Mouse (Mus musculus): ENCODE measurements at regions not wholly inside any gene's neighbourhood (a gene's known extent, or its start where the extent isn't known, plus 50 kb on each side); places are given as distances from the start of the nearest gene placed in this dataset.

DNA sequence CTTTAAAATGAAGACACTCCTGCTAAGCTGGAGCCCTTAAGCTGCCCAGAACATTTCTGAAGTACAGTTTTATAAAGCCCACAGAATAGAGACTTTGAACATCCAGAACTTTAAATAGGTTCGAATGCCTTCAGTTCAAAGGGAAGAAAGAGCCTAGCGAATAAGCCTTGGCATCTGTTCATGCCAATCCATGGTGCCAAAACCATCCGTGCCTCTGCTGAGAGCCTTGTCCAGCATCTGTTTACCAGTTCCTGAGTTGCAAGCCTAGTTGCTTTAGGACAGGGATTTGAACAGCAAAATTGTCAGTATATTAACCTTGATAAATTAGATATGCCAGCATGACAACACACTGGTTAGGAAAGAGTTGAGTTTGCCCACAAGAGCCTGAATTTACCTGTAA is 107.6 kb downstream of the Nkx6-1 start:
- TF ChIP-seq POLR2A (IDR thresholded peaks at IDR 0.05; ENCODE audit: low read depth, low read length) (no peak), CTCF (IDR thresholded peaks at IDR 0.05; ENCODE audit: extremely low read depth, insufficient read depth, insufficient read length, insufficient replicate concordance) (no peak)
- no peaks in the 10 kb centered on the region for H3K36me3 ChIP-seq (ENCODE audit: control insufficient read depth, insufficient read depth, low read length)
- WGBS, result 79% methylated on average over 3 of the region's 3 CpGs

DNA sequence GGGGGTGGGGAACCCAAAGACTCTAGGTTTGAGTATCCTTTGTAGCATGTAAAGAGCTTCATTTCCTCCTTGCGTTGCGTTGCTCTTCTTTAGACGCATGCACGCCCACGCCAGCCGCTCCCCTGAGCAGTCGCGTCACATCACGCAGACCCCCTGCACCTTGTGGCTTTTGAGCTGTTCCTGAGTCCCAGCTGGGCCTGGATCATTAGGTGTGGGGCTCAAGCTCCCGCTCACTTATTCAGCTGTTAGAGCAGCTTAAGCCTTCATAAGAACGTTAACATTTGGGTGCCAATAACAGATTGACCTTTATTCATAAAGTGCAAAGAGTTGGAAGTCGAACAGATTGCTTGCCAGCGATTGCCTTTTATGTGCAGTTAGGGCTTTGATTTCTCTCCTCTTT is 121.5 kb downstream of the Nkx6-1 start:
- TF ChIP-seq POLR2A (IDR thresholded peaks at IDR 0.05; ENCODE audit: low read depth, low read length), result no peak
- no peak for TF ChIP-seq CTCF (IDR thresholded peaks at IDR 0.05; ENCODE audit: extremely low read depth, insufficient read depth, insufficient read length, insufficient replicate concordance)
- H3K4me1 ChIP-seq (ENCODE audit: control insufficient read depth, insufficient read depth, insufficient read length), result no peaks in the 10 kb centered on the region
- WGBS, result 80% methylated on average over 13 of the region's 13 CpGs
- no peak overlapping the region for H3K27ac ChIP-seq (ENCODE audit: insufficient read depth, low read length)
- H3K36me3 ChIP-seq (ENCODE audit: control insufficient read depth, insufficient read depth, low read length), result no peaks in the 10 kb centered on the region
- H3K27me3 ChIP-seq (ENCODE audit: control insufficient read depth, insufficient read depth, low read length), result no peaks in the 10 kb centered on the region
- no peak for DNase-seq (ENCODE audit: low read depth in 1 of 2, low spot score in 2 of 2)
- H3K4me3 ChIP-seq (ENCODE audit: extremely low read depth, insufficient read depth, insufficient read length), result no peak overlapping the region

More for the DNA sequence above, 107.6 kb downstream of the Nkx6-1 start:
- H3K27me3 ChIP-seq (ENCODE audit: control insufficient read depth, insufficient read depth, low read length), result no peaks in the 10 kb centered on the region
- H3K4me1 ChIP-seq (ENCODE audit: control insufficient read depth, insufficient read depth, insufficient read length), result no peaks in the 10 kb centered on the region
- DNase-seq (ENCODE audit: low read depth in 1 of 2, low spot score in 2 of 2), result no peak
- H3K4me3 ChIP-seq (ENCODE audit: extremely low read depth, insufficient read depth, insufficient read length), result no peak overlapping the region
- H3K27ac ChIP-seq (ENCODE audit: insufficient read depth, low read length), result no peak overlapping the region

DNA sequence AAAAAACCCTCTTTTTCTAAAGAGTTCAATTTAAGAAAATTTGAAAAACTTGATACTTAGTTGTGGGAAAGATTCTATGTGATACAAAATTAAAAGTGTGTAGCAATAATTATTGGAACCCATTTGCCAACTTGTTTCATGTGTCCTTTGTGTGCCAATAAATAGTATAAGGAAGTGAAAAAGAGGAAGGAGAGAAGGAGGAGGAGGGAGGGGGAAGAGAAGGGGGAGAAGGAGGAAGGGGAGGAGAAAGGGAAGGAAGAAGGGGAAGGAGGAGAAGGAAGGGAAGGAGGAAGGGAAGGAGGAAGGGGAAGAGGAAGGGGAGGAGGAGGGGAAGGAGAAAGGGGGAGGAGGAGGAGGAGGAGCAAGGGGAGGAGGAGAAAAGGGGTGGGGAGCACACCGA is 125.0 kb downstream of the Nkx6-1 start:
- Histone ChIP-seq H3K27me3 (ENCODE audit: control insufficient read depth, insufficient read depth, low read length) (no peaks in the 10 kb centered on the region), H3K27ac (ENCODE audit: insufficient read depth, low read length) (no peak overlapping the region)
- WGBS, result 65% methylated on average over 1 of the region's 1 CpGs

DNA sequence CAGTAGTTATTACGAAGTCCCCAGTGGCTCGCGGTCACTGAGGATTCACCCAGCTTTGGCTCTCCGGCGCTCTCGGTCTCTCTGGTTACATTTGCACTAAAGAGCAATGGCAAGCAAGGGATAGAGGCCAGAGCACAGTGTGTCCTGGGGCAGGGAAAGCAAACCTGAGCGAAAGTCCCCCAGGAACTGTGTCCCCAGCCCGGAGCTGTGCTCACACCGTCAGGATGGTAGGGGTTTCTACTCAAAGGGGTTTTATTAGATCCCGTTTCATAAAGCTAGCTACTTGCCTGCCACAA is 125.6 kb downstream of the Nkx6-1 start:
- DNase-seq (ENCODE audit: low read depth in 1 of 2, low spot score in 2 of 2), result no peak
- Histone ChIP-seq H3K4me1 (ENCODE audit: control insufficient read depth, insufficient read depth, insufficient read length) (no peaks in the 10 kb centered on the region), H3K36me3 (ENCODE audit: control insufficient read depth, insufficient read depth, low read length) (no peaks in the 10 kb centered on the region), H3K27me3 (ENCODE audit: control insufficient read depth, insufficient read depth, low read length) (no peaks in the 10 kb centered on the region), H3K27ac (ENCODE audit: insufficient read depth, low read length) (no peak overlapping the region), H3K4me3 (ENCODE audit: extremely low read depth, insufficient read depth, insufficient read length) (no peak overlapping the region)
- TF ChIP-seq CTCF (IDR thresholded peaks at IDR 0.05; ENCODE audit: extremely low read depth, insufficient read depth, insufficient read length, insufficient replicate concordance) (no peak), POLR2A (IDR thresholded peaks at IDR 0.05; ENCODE audit: low read depth, low read length) (no peak)
- WGBS, result 54% methylated on average over 10 of the region's 10 CpGs

More for the DNA sequence above, 125.0 kb downstream of the Nkx6-1 start:
- H3K4me1 ChIP-seq (ENCODE audit: control insufficient read depth, insufficient read depth, insufficient read length), result no peaks in the 10 kb centered on the region
- no peaks in the 10 kb centered on the region for H3K36me3 ChIP-seq (ENCODE audit: control insufficient read depth, insufficient read depth, low read length)
- TF ChIP-seq POLR2A (IDR thresholded peaks at IDR 0.05; ENCODE audit: low read depth, low read length), result no peak
- TF ChIP-seq CTCF (IDR thresholded peaks at IDR 0.05; ENCODE audit: extremely low read depth, insufficient read depth, insufficient read length, insufficient replicate concordance), result no peak
- DNase-seq (ENCODE audit: low read depth in 1 of 2, low spot score in 2 of 2), result no peak
- H3K4me3 ChIP-seq (ENCODE audit: extremely low read depth, insufficient read depth, insufficient read length), result no peak overlapping the region

DNA sequence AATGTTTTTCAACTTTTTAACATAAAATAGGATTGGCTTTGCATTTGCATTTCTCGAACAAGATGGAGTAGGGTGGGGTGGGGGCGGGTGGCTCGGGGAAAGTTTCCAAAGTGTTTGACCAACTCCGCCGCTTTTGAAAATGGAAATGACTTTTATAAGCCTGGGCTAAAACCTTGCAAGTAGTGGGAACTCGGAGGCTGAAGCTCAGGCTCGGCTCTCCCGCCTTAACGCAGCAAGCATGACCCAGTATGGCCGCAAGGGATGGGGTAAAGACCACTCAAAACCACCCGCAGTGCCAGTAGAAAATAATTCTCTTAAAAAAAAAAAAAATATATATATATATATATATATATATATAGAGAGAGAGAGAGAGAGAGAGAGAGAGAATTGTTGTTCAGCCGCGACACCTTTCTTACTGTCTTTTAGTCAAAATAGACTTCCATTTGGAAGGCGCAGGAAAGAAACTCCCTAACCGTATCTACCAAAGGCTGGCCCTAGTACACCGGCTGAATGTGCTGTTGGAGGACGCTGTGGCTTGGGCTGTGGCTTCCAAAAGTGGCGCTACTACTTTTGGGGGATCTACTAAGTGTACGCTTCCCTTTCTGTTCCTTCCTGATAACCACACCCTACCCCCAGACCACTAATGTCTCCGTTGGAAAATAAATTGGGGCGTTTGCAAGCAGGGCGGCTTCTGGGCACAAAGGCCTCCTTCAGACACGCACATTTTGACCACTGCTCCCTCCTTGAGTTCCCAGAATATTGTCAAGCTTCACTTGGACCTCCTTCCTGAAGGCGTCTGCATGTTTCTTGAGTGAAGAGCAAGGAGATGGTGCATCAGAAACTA is 126.2 kb downstream of the Nkx6-1 start:
- no peaks in the 10 kb centered on the region for H3K27me3 ChIP-seq (ENCODE audit: control insufficient read depth, insufficient read depth, low read length)
- H3K27ac ChIP-seq (ENCODE audit: insufficient read depth, low read length), result no peak overlapping the region
- no peak for DNase-seq (ENCODE audit: low read depth in 1 of 2, low spot score in 2 of 2)
- TF ChIP-seq POLR2A (IDR thresholded peaks at IDR 0.05; ENCODE audit: low read depth, low read length), result no peak
- no peak for TF ChIP-seq CTCF (IDR thresholded peaks at IDR 0.05; ENCODE audit: extremely low read depth, insufficient read depth, insufficient read length, insufficient replicate concordance)
- H3K36me3 ChIP-seq (ENCODE audit: control insufficient read depth, insufficient read depth, low read length), result no peaks in the 10 kb centered on the region
- H3K4me1 ChIP-seq (ENCODE audit: control insufficient read depth, insufficient read depth, insufficient read length), result no peaks in the 10 kb centered on the region
- WGBS, result 14% methylated on average over 24 of the region's 24 CpGs
- no peak overlapping the region for H3K4me3 ChIP-seq (ENCODE audit: extremely low read depth, insufficient read depth, insufficient read length)

DNA sequence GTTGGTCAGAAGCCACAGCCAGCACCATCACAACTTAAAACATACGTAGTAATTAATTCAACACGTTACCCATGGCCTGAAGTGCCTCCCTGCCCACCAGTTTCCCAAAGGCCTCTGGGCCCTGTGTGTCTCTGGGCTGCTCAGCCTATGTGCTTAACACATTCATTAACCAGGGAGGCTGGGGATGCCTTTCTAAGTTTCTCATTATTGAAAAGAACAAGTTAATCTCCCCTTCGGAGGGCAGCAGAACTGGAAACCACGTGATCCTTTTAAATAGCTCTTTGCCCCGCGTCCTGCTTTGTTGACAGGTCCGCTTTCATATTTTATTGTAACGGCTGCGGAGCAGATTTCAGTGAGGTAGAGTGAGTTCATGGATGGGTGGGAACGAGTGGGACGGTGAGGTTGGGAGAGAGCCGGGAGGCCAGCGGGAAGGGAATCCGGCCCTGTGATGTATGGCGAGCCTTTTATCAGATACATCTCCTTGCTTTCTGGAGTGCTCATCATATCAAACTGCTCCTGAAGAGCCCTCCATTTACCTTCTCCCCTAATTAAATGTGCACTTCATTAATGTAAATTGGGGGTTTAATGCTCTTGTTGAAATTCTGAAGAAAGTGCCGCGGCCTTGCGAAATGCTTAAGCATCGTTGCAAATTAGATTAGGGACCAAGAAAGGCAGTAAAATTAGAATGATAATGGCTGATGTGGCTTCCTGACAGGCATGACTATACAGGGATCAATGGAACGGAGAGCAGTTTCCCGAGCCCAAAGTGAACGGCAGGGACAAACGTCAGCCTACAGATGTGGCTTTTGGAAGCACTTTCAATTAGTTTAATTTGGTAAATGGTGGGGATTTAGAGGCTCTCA is 127.0 kb downstream of the Nkx6-1 start:
- Histone ChIP-seq H3K27me3 (ENCODE audit: control insufficient read depth, insufficient read depth, low read length) (no peaks in the 10 kb centered on the region), H3K36me3 (ENCODE audit: control insufficient read depth, insufficient read depth, low read length) (no peaks in the 10 kb centered on the region), H3K27ac (ENCODE audit: insufficient read depth, low read length) (no peak overlapping the region), H3K4me3 (ENCODE audit: extremely low read depth, insufficient read depth, insufficient read length) (no peak overlapping the region), H3K4me1 (ENCODE audit: control insufficient read depth, insufficient read depth, insufficient read length) (no peaks in the 10 kb centered on the region)
- WGBS, result 29% methylated on average over 23 of the region's 23 CpGs
- DNase-seq (ENCODE audit: low read depth in 1 of 2, low spot score in 2 of 2), result no peak
- TF ChIP-seq CTCF (IDR thresholded peaks at IDR 0.05; ENCODE audit: extremely low read depth, insufficient read depth, insufficient read length, insufficient replicate concordance) (no peak), POLR2A (IDR thresholded peaks at IDR 0.05; ENCODE audit: low read depth, low read length) (no peak)

Data from spleen, adult 2 months (tissue).